In the genomic region with DNA sequence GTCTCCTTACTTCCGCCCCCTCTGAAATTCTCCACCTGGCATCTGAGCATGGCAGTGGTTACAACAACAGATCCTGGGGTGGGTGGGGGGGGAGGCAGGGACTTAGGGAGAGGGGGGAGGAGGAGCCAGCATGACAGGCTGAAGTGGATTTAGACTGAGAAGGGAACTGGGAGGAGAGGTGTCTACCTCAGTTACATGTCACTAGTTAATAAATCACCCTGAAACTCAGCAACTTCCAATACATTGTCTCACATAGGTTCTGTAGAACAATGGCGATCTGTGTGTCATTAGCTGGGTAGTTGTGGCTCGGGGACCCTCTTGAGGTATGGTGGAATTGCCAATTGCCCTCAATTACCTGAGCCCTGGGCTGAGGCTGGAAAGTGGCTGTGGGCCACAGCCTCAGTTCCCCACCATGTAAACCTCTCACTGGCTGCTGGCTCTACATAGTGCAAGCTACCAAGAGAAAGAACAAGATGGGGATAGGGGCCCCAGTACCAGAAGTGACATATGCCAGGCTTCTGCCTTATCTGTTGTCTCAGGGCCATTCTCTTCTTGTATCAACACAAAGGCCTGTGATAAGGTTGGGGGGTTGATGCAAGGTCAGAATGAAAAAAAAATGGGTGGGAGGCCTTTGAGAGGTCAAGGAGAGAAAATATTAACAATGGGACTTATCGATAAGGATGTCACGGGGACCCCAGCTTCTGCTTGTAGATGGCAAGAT, we compare ENCODE assay signal across 24 mouse cellular contexts. TPM values are rescaled to one million over a fixed set of nuclear protein-coding genes. Genes with fewer than 3 reads are reported as not detected.
DNase-seq lines count a peak whose midpoint lies in the region; ATAC-seq and TF ChIP-seq lines count a peak whose summit lies in the region.
"Had no signal": no experiment of that assay in that cellular context is flagged by ENCODE, and none has a peak within 500 bp of the region (broad histone marks: within the 10 kb centered on the region; RNA-seq: fewer than 3 reads in every experiment).

No protein-coding gene starts in this region.

- H3K27me3 ChIP-seq in heart, embryonic 12.5 days (replicated peaks), result peaks cover 21% of the 10 kb centered on the region
- peaks cover 21% of the 10 kb centered on the region for H3K27me3 ChIP-seq in liver, embryonic 12.5 days (replicated peaks)
- H3K27me3 ChIP-seq in liver, postnatal 0 days (ENCODE audit: insufficient read depth, low read length), result no peaks in the 10 kb centered on the region
- H3K27me3 ChIP-seq in liver, embryonic 14.5 days (ENCODE audit: control insufficient read depth, insufficient read depth, low read length), result no peaks in the 10 kb centered on the region
- peaks cover 27% of the 10 kb centered on the region for H3K27me3 ChIP-seq in forebrain, embryonic 12.5 days

- H3K4me1 ChIP-seq in heart, embryonic 12.5 days (replicated peaks), result peaks cover 49% of the 10 kb centered on the region
- peaks cover 71% of the 10 kb centered on the region for H3K4me1 ChIP-seq in liver, embryonic 12.5 days
- peaks cover 10% of the 10 kb centered on the region for H3K4me1 ChIP-seq in liver, postnatal 0 days (ENCODE audit: insufficient read depth)
- peaks cover 12 to 33% of the 10 kb centered on the region in 2 experiments for H3K4me1 ChIP-seq in liver, embryonic 14.5 days (replicated peaks; ENCODE audit: control insufficient read depth in 2 of 2, insufficient read depth in 2 of 2, low read length in 1 of 2)
- H3K4me1 ChIP-seq in forebrain, embryonic 12.5 days, result no peaks in the 10 kb centered on the region
- H3K4me1 ChIP-seq: embryonic facial prominence, embryonic 15.5 days; limb, embryonic 12.5 days had no signal

- H3K27ac ChIP-seq in heart, embryonic 12.5 days (ENCODE audit: poor library complexity, severe bottlenecking), result peak overlapping the region; percentile 28
- H3K27ac ChIP-seq in liver, embryonic 12.5 days, result peak overlapping the region; percentile 66
- no peak overlapping the region for H3K27ac ChIP-seq in liver, postnatal 0 days (ENCODE audit: low read depth)
- peak overlapping the region; percentile 35; the same call in 1 of the 2 replicates for H3K27ac ChIP-seq in liver, embryonic 14.5 days
- no peak overlapping the region for H3K27ac ChIP-seq in forebrain, embryonic 12.5 days
- H3K27ac ChIP-seq: embryonic facial prominence, embryonic 15.5 days; forebrain, embryonic 10.5 days; hindbrain, embryonic 10.5 days; limb, embryonic 12.5 days; midbrain, embryonic 10.5 days; neural tube, embryonic 12.5 days had no signal

- no peak; the same call in 1 of the 2 replicates for TF ChIP-seq EP300 in liver, postnatal 0 days (IDR thresholded peaks at IDR 0.05; ENCODE audit: low read depth)
- peak; percentile 53 for TF ChIP-seq EP300 in liver, embryonic 14.5 days (IDR thresholded peaks at IDR 0.05; ENCODE audit: low read depth)

- H3K36me3 ChIP-seq in heart, embryonic 12.5 days, result no peaks in the 10 kb centered on the region
- no peaks in the 10 kb centered on the region for H3K36me3 ChIP-seq in liver, embryonic 12.5 days
- H3K36me3 ChIP-seq in liver, postnatal 0 days (replicated peaks; ENCODE audit: insufficient read depth, low read length), result no peaks in the 10 kb centered on the region
- H3K36me3 ChIP-seq in liver, embryonic 14.5 days (replicated peaks; ENCODE audit: control insufficient read depth, insufficient read depth, low read depth), result no peaks in the 10 kb centered on the region
- H3K36me3 ChIP-seq in forebrain, embryonic 12.5 days (replicated peaks), result no peaks in the 10 kb centered on the region
- H3K36me3 ChIP-seq: embryonic facial prominence, embryonic 15.5 days; forebrain, embryonic 10.5 days; hindbrain, embryonic 10.5 days; limb, embryonic 12.5 days; midbrain, embryonic 10.5 days; neural tube, embryonic 12.5 days had no signal

- no peak overlapping the region for H3K4me3 ChIP-seq in heart, embryonic 12.5 days
- no peak overlapping the region for H3K4me3 ChIP-seq in liver, embryonic 12.5 days
- H3K4me3 ChIP-seq in liver, postnatal 0 days (ENCODE audit: low read depth, low read length), result no peak overlapping the region
- no peak overlapping the region for H3K4me3 ChIP-seq in liver, embryonic 14.5 days (ENCODE audit: insufficient read depth in 1 of 2, low read depth in 2 of 2, low read length in 2 of 2)
- H3K4me3 ChIP-seq in forebrain, embryonic 12.5 days (replicated peaks), result no peak overlapping the region
- H3K4me3 ChIP-seq: embryonic facial prominence, embryonic 15.5 days; forebrain, embryonic 10.5 days; hindbrain, embryonic 10.5 days; limb, embryonic 12.5 days; midbrain, embryonic 10.5 days; neural tube, embryonic 12.5 days had no signal

- peak; percentile 84 for ATAC-seq in heart, embryonic 12.5 days (ENCODE audit: insufficient number of reproducible peaks, low FRiP score)
- ATAC-seq in liver, embryonic 12.5 days, result peak; percentile 73
- no peak for ATAC-seq in liver, postnatal 0 days
- ATAC-seq in liver, embryonic 14.5 days (ENCODE audit: insufficient read depth), result peak; percentile 75
- ATAC-seq in forebrain, embryonic 12.5 days (ENCODE audit: low FRiP score), result no peak

- no peak for TF ChIP-seq CTCF in liver, postnatal 0 days (IDR thresholded peaks at IDR 0.05; ENCODE audit: low read depth)
- no peak for TF ChIP-seq CTCF in liver, embryonic 14.5 days (IDR thresholded peaks at IDR 0.05; ENCODE audit: low read depth)

- H3K9me3 ChIP-seq in heart, embryonic 12.5 days (replicated peaks), result no peaks in the 10 kb centered on the region
- no peaks in the 10 kb centered on the region for H3K9me3 ChIP-seq in liver, embryonic 12.5 days (replicated peaks)
- no peaks in the 10 kb centered on the region for H3K9me3 ChIP-seq in liver, postnatal 0 days (ENCODE audit: low read length)
- no peaks in the 10 kb centered on the region for H3K9me3 ChIP-seq in liver, embryonic 14.5 days (ENCODE audit: control insufficient read depth, low read length)
- no peaks in the 10 kb centered on the region for H3K9me3 ChIP-seq in forebrain, embryonic 12.5 days
- H3K9me3 ChIP-seq: embryonic facial prominence, embryonic 15.5 days; forebrain, embryonic 10.5 days; hindbrain, embryonic 10.5 days; limb, embryonic 12.5 days; midbrain, embryonic 10.5 days; neural tube, embryonic 12.5 days had no signal

- H3K4me2 ChIP-seq in heart, embryonic 12.5 days, result no peak overlapping the region; the same call in 1 of the 2 replicates
- peak overlapping the region; percentile 49 for H3K4me2 ChIP-seq in liver, embryonic 12.5 days
- H3K4me2 ChIP-seq in liver, postnatal 0 days (ENCODE audit: low read depth, low read length), result no peak overlapping the region; the same call in 1 of the 2 replicates
- peak overlapping the region; percentile 44 for H3K4me2 ChIP-seq in liver, embryonic 14.5 days (ENCODE audit: low read depth)
- H3K4me2 ChIP-seq in forebrain, embryonic 12.5 days, result no peak overlapping the region
- H3K4me2 ChIP-seq: embryonic facial prominence, embryonic 15.5 days; limb, embryonic 12.5 days; lung, embryonic 14.5 days; neural tube, embryonic 12.5 days had no signal

- H3K9ac ChIP-seq in heart, embryonic 12.5 days, result no peak overlapping the region
- peak overlapping the region; percentile 33; the same call in 1 of the 2 replicates for H3K9ac ChIP-seq in liver, embryonic 12.5 days
- H3K9ac ChIP-seq in liver, postnatal 0 days (replicated peaks), result no peak overlapping the region
- peak overlapping the region; percentile 28 for H3K9ac ChIP-seq in liver, embryonic 14.5 days (replicated peaks)
- H3K9ac ChIP-seq in forebrain, embryonic 12.5 days, result no peak overlapping the region
- H3K9ac ChIP-seq: embryonic facial prominence, embryonic 15.5 days; limb, embryonic 12.5 days; lung, embryonic 14.5 days; neural tube, embryonic 12.5 days had no signal

- WGBS in heart, embryonic 12.5 days, result 43% methylated on average over 5 of the region's 5 CpGs
- WGBS in liver, embryonic 12.5 days (ENCODE audit: insufficient replicate concordance), result 42% methylated on average over 5 of the region's 5 CpGs
- WGBS in liver, postnatal 0 days (ENCODE audit: insufficient replicate concordance), result 51% methylated on average over 5 of the region's 5 CpGs
- WGBS in liver, embryonic 14.5 days (ENCODE audit: insufficient replicate concordance), result 32% methylated on average over 5 of the region's 5 CpGs
- 87% methylated on average over 5 of the region's 5 CpGs for WGBS in forebrain, embryonic 12.5 days

- no peak for DNase-seq in heart, postnatal 4 days
- DNase-seq in liver, postnatal 0 days, result no peak
- DNase-seq in liver, embryonic 14.5 days (ENCODE audit: low read depth in 3 of 3, low spot score in 3 of 3), result no peak
- DNase-seq in frontal cortex, postnatal 10 days (ENCODE audit: low spot score in 2 of 2), result no peak
- DNase-seq: adrenal gland, postnatal 36 days; cerebellum, adult 11-12 months; cerebellum, postnatal 36 days; heart, adult 11 months; lung, embryonic 14.5 days; lung, postnatal 36 days; thymus, postnatal 25 days had no signal

RNA-seq across cellular contexts. Expression of a gene that starts 5.6 kb away (rescaled TPM):
- 0.18 and 0.23 TPM in 2 replicates for polyA plus RNA-seq in heart, embryonic 12.5 days (2016; fragmentation: Nextera tagmentation; extraction: Ambion mirVana)
- not detected for total RNA-seq in heart, postnatal 4 days (2021)
- 0.11 and 0.13 TPM in 2 replicates for polyA plus RNA-seq in liver, embryonic 12.5 days (2016; fragmentation: Nextera tagmentation; extraction: Ambion mirVana)
- 0.07 TPM in 1 of 2 replicates, not detected in the other for polyA plus RNA-seq in liver, postnatal 0 days (2015; fragmentation: Nextera tagmentation; extraction: Ambion mirVana)
- 0.03 and 0.06 TPM in 2 replicates for polyA plus RNA-seq in liver, embryonic 14.5 days (2012; rRNA removed)
- polyA plus RNA-seq in liver, embryonic 14.5 days (2014; fragmentation: Nextera tagmentation; extraction: Ambion mirVana), result 0.04 and 0.13 TPM in 2 replicates
- 0.21 and 0.26 TPM in 2 replicates for polyA plus RNA-seq in forebrain, embryonic 12.5 days (2016; fragmentation: Nextera tagmentation; extraction: Ambion mirVana)
- total RNA-seq: gastrocnemius, adult 8-10 months; left cerebral cortex, postnatal 10 days had no signal
- polyA plus RNA-seq: limb, embryonic 12.5 days; lung, embryonic 14.5 days had no signal

RNA-seq across cellular contexts. Expression of a gene that starts 5.6 kb away (rescaled TPM):
- 38.3 and 41.9 TPM in 2 replicates for polyA plus RNA-seq in heart, embryonic 12.5 days (2016; fragmentation: Nextera tagmentation; extraction: Ambion mirVana)
- total RNA-seq in heart, postnatal 4 days (2021), result 10 to 100 TPM; 18.4 to 20.2 TPM
- polyA plus RNA-seq in liver, embryonic 12.5 days (2016; fragmentation: Nextera tagmentation; extraction: Ambion mirVana), result 25.0 and 25.5 TPM in 2 replicates
- polyA plus RNA-seq in liver, postnatal 0 days (2015; fragmentation: Nextera tagmentation; extraction: Ambion mirVana), result 11.7 and 12.5 TPM in 2 replicates
- 6.9 and 7.5 TPM in 2 replicates for polyA plus RNA-seq in liver, embryonic 14.5 days (2012; rRNA removed)
- polyA plus RNA-seq in liver, embryonic 14.5 days (2014; fragmentation: Nextera tagmentation; extraction: Ambion mirVana), result 17.0 and 19.3 TPM in 2 replicates
- polyA plus RNA-seq in forebrain, embryonic 12.5 days (2016; fragmentation: Nextera tagmentation; extraction: Ambion mirVana), result 97.2 and 102 TPM in 2 replicates

RNA-seq across cellular contexts. Expression of a gene that starts 22.1 kb away (rescaled TPM):
- polyA plus RNA-seq in heart, embryonic 12.5 days (2016; fragmentation: Nextera tagmentation; extraction: Ambion mirVana), result 98.5 and 99.4 TPM in 2 replicates
- 10 to 100 TPM; 68.6 to 70.0 TPM for total RNA-seq in heart, postnatal 4 days (2021)
- polyA plus RNA-seq in liver, embryonic 12.5 days (2016; fragmentation: Nextera tagmentation; extraction: Ambion mirVana), result 45.7 and 48.8 TPM in 2 replicates
- polyA plus RNA-seq in liver, postnatal 0 days (2015; fragmentation: Nextera tagmentation; extraction: Ambion mirVana), result 17.3 and 20.1 TPM in 2 replicates
- 18.2 and 23.7 TPM in 2 replicates for polyA plus RNA-seq in liver, embryonic 14.5 days (2012; rRNA removed)
- 19.6 and 21.4 TPM in 2 replicates for polyA plus RNA-seq in liver, embryonic 14.5 days (2014; fragmentation: Nextera tagmentation; extraction: Ambion mirVana)
- polyA plus RNA-seq in forebrain, embryonic 12.5 days (2016; fragmentation: Nextera tagmentation; extraction: Ambion mirVana), result 89.7 and 92.4 TPM in 2 replicates

RNA-seq across cellular contexts. Expression of a gene that starts 24.4 kb away (rescaled TPM):
- polyA plus RNA-seq in heart, embryonic 12.5 days (2016; fragmentation: Nextera tagmentation; extraction: Ambion mirVana), result 8.1 and 8.6 TPM in 2 replicates
- 1 to 10 TPM; 4.3 to 4.5 TPM for total RNA-seq in heart, postnatal 4 days (2021)
- polyA plus RNA-seq in liver, embryonic 12.5 days (2016; fragmentation: Nextera tagmentation; extraction: Ambion mirVana), result 10.2 and 10.7 TPM in 2 replicates
- polyA plus RNA-seq in liver, postnatal 0 days (2015; fragmentation: Nextera tagmentation; extraction: Ambion mirVana), result 2.4 and 2.7 TPM in 2 replicates
- polyA plus RNA-seq in liver, embryonic 14.5 days (2012; rRNA removed), result 6.6 and 6.9 TPM in 2 replicates
- polyA plus RNA-seq in liver, embryonic 14.5 days (2014; fragmentation: Nextera tagmentation; extraction: Ambion mirVana), result 4.7 and 5.2 TPM in 2 replicates
- 14.7 and 15.9 TPM in 2 replicates for polyA plus RNA-seq in forebrain, embryonic 12.5 days (2016; fragmentation: Nextera tagmentation; extraction: Ambion mirVana)

RNA-seq across cellular contexts. Expression of a gene that starts 31.9 kb away (rescaled TPM):
- 0.09 TPM in 1 of 2 replicates, not detected in the other for polyA plus RNA-seq in heart, embryonic 12.5 days (2016; fragmentation: Nextera tagmentation; extraction: Ambion mirVana)
- not detected for total RNA-seq in heart, postnatal 4 days (2021)
- 0.08 TPM in 1 of 2 replicates, not detected in the other for polyA plus RNA-seq in liver, embryonic 12.5 days (2016; fragmentation: Nextera tagmentation; extraction: Ambion mirVana)
- not detected in 2 replicates for polyA plus RNA-seq in liver, postnatal 0 days (2015; fragmentation: Nextera tagmentation; extraction: Ambion mirVana)
- polyA plus RNA-seq in liver, embryonic 14.5 days (2012; rRNA removed), result not detected in 2 replicates
- polyA plus RNA-seq in liver, embryonic 14.5 days (2014; fragmentation: Nextera tagmentation; extraction: Ambion mirVana), result not detected in 2 replicates
- 0.09 and 0.13 TPM in 2 replicates for polyA plus RNA-seq in forebrain, embryonic 12.5 days (2016; fragmentation: Nextera tagmentation; extraction: Ambion mirVana)
- total RNA-seq: adrenal gland, postnatal 36 days; CH12.LX; gastrocnemius, adult 8-10 months; left cerebral cortex, postnatal 10 days had no signal
- polyA plus RNA-seq: kidney, embryonic 14.5 days; lung, embryonic 14.5 days had no signal

Comparison
In these comparisons a context has a peak if more than half of its experiments do, and no peak if none do; other contexts are left out.
1. ATAC-seq: peak in heart, embryonic 12.5 days (single experiment), liver, embryonic 12.5 days (single experiment) and liver, embryonic 14.5 days (single experiment); none in liver, postnatal 0 days (single experiment) and forebrain, embryonic 12.5 days (single experiment).
2. H3K27ac ChIP-seq: peak in heart, embryonic 12.5 days (single experiment), liver, embryonic 12.5 days (single experiment) and liver, embryonic 14.5 days (single experiment); none in liver, postnatal 0 days (single experiment) and forebrain, embryonic 12.5 days (single experiment).
3. H3K4me2 ChIP-seq: peak in liver, embryonic 12.5 days (single experiment) and liver, embryonic 14.5 days (single experiment); none in heart, embryonic 12.5 days (single experiment), liver, postnatal 0 days (single experiment) and forebrain, embryonic 12.5 days (single experiment).
4. H3K9ac ChIP-seq: peak in liver, embryonic 12.5 days (single experiment) and liver, embryonic 14.5 days (single experiment); none in heart, embryonic 12.5 days (single experiment), liver, postnatal 0 days (single experiment) and forebrain, embryonic 12.5 days (single experiment).